Mouse (Mus musculus): ENCODE data around the gene Cdh7. TPM values are rescaled to one million over a fixed set of nuclear protein-coding genes. Genes with fewer than 3 reads are reported as not detected.

Cdh7 gene
- 0.22 TPM in 1 of 2 replicates, not detected in the other for polyA plus RNA-seq (2014; fragmentation: Nextera tagmentation; extraction: Ambion mirVana)

GRCm38 (mm10) chr1:109982064-109982808 is at the start of gene Cdh7:
TSS of gene Cdh7 (plus strand) at chr1:109982431.
- Histone ChIP-seq H3K4me2 (peak within 1 kb of the TSS; percentile 67), H3K4me3 (ENCODE audit: low read depth, low read length) (peak within 1 kb of the TSS; percentile 39), H3K9ac (no peak within 1 kb of the TSS), H3K36me3 (ENCODE audit: insufficient read depth) (no peaks in the 10 kb centered on the region), H3K4me1 (ENCODE audit: insufficient read depth) (no peaks in the 10 kb centered on the region), H3K27ac (ENCODE audit: low read depth) (no peak within 1 kb of the TSS), H3K9me3 (ENCODE audit: low read depth, low read length) (no peaks in the 10 kb centered on the region), H3K27me3 (ENCODE audit: insufficient read depth, low read length) (peaks cover 14% of the 10 kb centered on the region)
- DNase-seq (peak; percentile 30), ATAC-seq (ENCODE audit: insufficient read depth) (peak; percentile 74; the same call in 1 of the 2 replicates)
- no peak for TF ChIP-seq CTCF (IDR thresholded peaks at IDR 0.05; ENCODE audit: low read depth)
- under 1% methylated on average over 34 of the region's 35 CpGs for WGBS

DNA sequence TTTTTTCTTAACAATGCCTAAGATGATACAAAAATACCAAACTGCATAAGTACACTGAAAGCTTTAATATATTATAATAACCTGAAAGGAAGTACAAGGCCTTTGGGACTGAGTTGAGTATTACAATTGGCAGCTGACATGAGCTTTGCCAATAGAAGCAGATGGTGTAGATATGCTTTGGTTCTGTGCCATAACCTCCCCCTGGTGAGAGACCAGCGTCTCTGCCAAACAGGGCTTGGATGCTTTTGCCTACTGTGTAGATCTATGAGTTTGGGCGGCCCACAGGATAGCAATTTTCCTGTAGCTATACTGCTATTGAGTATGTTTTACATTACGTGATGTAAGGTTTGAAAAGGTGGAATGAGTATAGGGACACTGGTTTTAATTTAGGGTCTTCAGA is 49.6 kb upstream of the Cdh7 start:
- no peaks in the 10 kb centered on the region for H3K9me3 ChIP-seq (ENCODE audit: low read depth, low read length)
- DNase-seq: no peak
- WGBS: 84% methylated on average over 3 of the region's 3 CpGs
- no peaks in the 10 kb centered on the region for H3K36me3 ChIP-seq (ENCODE audit: insufficient read depth)
- H3K4me1 ChIP-seq (ENCODE audit: insufficient read depth): no peaks in the 10 kb centered on the region
- no peak overlapping the region for H3K9ac ChIP-seq
- H3K27ac ChIP-seq (ENCODE audit: low read depth): no peak overlapping the region
- H3K27me3 ChIP-seq (ENCODE audit: insufficient read depth, low read length): no peaks in the 10 kb centered on the region
- no peak for ATAC-seq (ENCODE audit: insufficient read depth)
- H3K4me3 ChIP-seq (ENCODE audit: low read depth, low read length): no peak overlapping the region
- no peak for TF ChIP-seq CTCF (IDR thresholded peaks at IDR 0.05; ENCODE audit: low read depth)
- H3K4me2 ChIP-seq: no peak overlapping the region

DNA sequence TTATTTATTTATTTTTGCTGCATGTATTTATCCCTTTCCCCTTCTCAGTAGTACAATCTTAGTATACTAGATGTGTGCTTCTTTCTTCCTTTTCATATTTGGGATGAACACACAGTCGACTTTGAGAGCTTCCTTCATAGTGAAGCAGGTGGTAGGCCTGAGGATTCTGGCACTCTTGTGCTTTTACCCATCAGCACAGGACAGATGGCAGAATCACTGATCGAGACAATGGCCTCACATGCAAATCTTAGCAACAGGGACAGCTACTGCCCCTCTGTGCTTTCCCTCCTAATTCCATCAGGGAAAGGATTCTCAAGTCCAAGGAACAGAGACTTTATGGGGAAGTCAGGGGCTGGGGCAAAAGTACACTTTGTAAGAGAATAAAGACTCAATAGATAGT is 33.7 kb upstream of the Cdh7 start:
- no peak for TF ChIP-seq CTCF (IDR thresholded peaks at IDR 0.05; ENCODE audit: low read depth)
- DNase-seq (no peak), ATAC-seq (ENCODE audit: insufficient read depth) (no peak)
- H3K4me3 ChIP-seq (ENCODE audit: low read depth, low read length): no peak overlapping the region
- H3K4me2 ChIP-seq: no peak overlapping the region
- no peak overlapping the region for H3K9ac ChIP-seq
- H3K9me3 ChIP-seq (ENCODE audit: low read depth, low read length): no peaks in the 10 kb centered on the region
- H3K4me1 ChIP-seq (ENCODE audit: insufficient read depth): no peaks in the 10 kb centered on the region
- 69% methylated on average over 2 of the region's 2 CpGs for WGBS
- H3K27ac ChIP-seq (ENCODE audit: low read depth): no peak overlapping the region
- no peaks in the 10 kb centered on the region for H3K36me3 ChIP-seq (ENCODE audit: insufficient read depth)
- H3K27me3 ChIP-seq (ENCODE audit: insufficient read depth, low read length): no peaks in the 10 kb centered on the region

GRCm38 (mm10) chr1:109971721-109972425 is 10.4 kb upstream of the Cdh7 start:
- no peak overlapping the region for H3K27ac ChIP-seq (ENCODE audit: low read depth)
- no peak overlapping the region for H3K4me2 ChIP-seq
- H3K36me3 ChIP-seq (ENCODE audit: insufficient read depth): no peaks in the 10 kb centered on the region
- H3K4me3 ChIP-seq (ENCODE audit: low read depth, low read length): no peak overlapping the region
- no peaks in the 10 kb centered on the region for H3K4me1 ChIP-seq (ENCODE audit: insufficient read depth)
- DNase-seq (no peak), ATAC-seq (ENCODE audit: insufficient read depth) (no peak)
- no peaks in the 10 kb centered on the region for H3K9me3 ChIP-seq (ENCODE audit: low read depth, low read length)
- WGBS: 66% methylated on average over 5 of the region's 5 CpGs
- no peak overlapping the region for H3K9ac ChIP-seq
- no peak for TF ChIP-seq CTCF (IDR thresholded peaks at IDR 0.05; ENCODE audit: low read depth)
- H3K27me3 ChIP-seq (ENCODE audit: insufficient read depth, low read length): no peaks in the 10 kb centered on the region

DNA sequence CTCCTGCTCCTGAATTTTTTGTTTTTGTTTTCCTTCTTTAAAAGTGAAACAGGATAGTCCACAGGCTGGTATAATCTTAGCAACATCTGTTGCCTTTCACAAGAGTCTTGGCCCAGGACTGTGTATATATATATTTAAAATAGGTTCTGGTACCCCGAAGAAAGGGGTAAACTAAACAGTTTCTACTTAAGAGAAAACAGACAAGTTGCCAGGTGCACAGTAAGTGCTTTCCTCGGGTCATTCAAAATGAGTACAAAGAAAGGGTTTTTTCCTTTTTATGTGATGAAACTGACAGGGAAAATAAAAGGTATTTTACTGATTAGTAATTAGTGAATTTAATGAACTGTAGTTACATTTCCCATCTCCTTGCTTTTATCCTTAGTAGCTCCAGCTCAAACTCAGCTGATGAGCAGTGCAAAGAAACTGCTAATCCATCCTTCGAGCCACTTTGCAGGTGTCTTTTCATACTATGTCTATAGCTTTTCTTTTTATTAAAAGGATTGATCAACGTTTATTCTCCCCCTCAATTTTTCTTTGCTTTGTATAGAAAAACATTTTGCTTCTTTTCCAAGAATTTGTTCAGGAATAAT is 9.7 kb upstream of the Cdh7 start:
- no peak for TF ChIP-seq CTCF (IDR thresholded peaks at IDR 0.05; ENCODE audit: low read depth)
- no peak for ATAC-seq (ENCODE audit: insufficient read depth)
- H3K4me1 ChIP-seq (ENCODE audit: insufficient read depth): no peaks in the 10 kb centered on the region

DNA sequence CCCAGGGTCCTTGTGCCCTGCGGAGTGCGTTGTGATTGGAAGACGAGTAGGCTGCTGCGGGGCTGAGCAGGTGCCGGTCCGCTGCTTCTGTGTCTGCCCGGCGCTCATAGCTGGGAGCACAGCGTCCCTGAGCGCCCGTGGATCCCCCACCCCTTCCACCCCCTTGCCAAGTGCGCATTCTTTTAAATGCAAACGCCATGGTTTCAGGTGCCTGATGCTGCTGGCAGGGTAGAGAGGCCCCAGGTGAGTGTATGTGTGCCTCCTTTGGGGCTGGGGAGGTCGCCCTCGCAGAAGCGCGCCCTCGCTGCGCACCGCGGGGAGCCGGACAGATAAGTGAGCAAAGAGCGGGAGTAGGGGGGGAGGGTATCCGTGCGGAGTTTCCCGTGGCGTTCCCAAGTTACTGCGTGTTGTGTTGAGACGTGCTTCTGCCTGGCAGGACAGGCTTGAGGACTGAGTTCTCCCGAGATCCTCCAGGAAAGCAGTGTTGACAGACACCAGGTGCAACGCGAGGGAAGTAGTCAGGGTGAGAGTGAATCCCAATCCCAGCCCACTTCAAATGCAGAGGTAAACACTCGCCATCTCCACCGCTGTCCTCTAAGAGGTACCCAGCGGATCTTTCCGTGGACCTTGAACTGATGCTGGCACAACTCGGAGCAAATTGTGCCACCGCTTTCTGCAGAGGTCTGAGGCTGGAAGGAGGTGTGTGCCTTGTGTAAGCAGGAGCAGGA is 742 bp downstream of the Cdh7 start:
- H3K27ac ChIP-seq (ENCODE audit: low read depth): no peak overlapping the region
- peak overlapping the region; percentile 39 for H3K4me3 ChIP-seq (ENCODE audit: low read depth, low read length)

More for the DNA sequence above, 9.7 kb upstream of the Cdh7 start:
- no peak overlapping the region for H3K4me3 ChIP-seq (ENCODE audit: low read depth, low read length)
- H3K9me3 ChIP-seq (ENCODE audit: low read depth, low read length): no peaks in the 10 kb centered on the region
- H3K4me2 ChIP-seq: no peak overlapping the region
- WGBS: 51% methylated on average over 4 of the region's 4 CpGs
- no peak overlapping the region for H3K9ac ChIP-seq
- H3K36me3 ChIP-seq (ENCODE audit: insufficient read depth): no peaks in the 10 kb centered on the region
- DNase-seq: no peak
- no peak overlapping the region for H3K27ac ChIP-seq (ENCODE audit: low read depth)
- no peaks in the 10 kb centered on the region for H3K27me3 ChIP-seq (ENCODE audit: insufficient read depth, low read length)

More for the DNA sequence above, 742 bp downstream of the Cdh7 start:
- peak; percentile 68 for ATAC-seq (ENCODE audit: insufficient read depth)
- Histone ChIP-seq H3K9ac (no peak overlapping the region), H3K36me3 (ENCODE audit: insufficient read depth) (no peaks in the 10 kb centered on the region), H3K4me1 (ENCODE audit: insufficient read depth) (no peaks in the 10 kb centered on the region), H3K27me3 (ENCODE audit: insufficient read depth, low read length) (peaks cover 14% of the 10 kb centered on the region), H3K4me2 (peak overlapping the region; percentile 67), H3K9me3 (ENCODE audit: low read depth, low read length) (no peaks in the 10 kb centered on the region)
- DNase-seq: no peak
- TF ChIP-seq CTCF (IDR thresholded peaks at IDR 0.05; ENCODE audit: low read depth): no peak
- under 1% methylated on average over 38 of the region's 38 CpGs for WGBS
